Mouse (Mus musculus) yolk sac, embryonic 10.5 days (tissue): ENCODE data around the gene Hnrnph1.

Source experiments
- DNase-seq: peaks from one replicate; pipeline ENCODE4 v3.0.0-alpha.2; 2017; ENCODE audit warnings: low spot score

Gene Hnrnph1

DNA sequence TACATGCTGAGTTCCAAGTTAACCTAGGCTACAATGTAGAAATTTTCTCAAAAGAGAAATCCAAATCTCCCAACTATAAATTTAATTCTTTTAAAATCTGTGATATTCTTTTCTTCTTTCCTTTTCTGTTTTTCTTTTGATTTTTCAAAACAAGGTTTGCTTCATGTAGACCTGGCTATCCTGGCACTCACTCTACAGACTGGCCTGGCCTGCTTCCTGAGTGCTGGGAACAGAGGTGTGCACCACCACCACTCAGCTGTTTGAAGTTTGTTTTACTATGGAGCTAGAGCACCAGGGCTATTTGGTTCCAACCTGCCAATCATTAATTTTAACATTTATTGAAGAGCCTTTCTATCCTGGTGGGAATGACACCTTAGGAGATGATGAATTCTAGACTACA, 3.7 kb upstream of the Hnrnph1 start:
- no peak for DNase-seq

DNA sequence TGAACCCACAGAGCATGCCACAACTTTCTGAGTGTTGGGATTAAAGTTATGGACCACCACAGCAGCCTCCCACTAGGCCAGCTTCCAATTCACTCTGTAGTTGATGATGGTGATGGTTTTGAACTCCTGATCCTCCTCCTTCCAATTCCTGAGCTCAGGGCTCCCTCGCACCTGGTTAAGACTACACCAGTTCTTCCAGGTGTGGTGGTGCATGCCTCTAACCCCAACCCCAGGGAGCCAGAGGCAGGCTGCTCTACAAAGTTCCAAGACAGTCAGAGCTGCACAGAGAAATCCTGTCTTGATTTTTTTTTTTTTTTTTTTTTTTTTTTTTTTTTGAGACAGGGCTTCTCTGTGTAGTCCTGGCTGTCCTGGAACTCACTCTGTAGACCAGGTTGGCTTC, 3.2 kb upstream of the Hnrnph1 start:
- DNase-seq: no peak

DNA sequence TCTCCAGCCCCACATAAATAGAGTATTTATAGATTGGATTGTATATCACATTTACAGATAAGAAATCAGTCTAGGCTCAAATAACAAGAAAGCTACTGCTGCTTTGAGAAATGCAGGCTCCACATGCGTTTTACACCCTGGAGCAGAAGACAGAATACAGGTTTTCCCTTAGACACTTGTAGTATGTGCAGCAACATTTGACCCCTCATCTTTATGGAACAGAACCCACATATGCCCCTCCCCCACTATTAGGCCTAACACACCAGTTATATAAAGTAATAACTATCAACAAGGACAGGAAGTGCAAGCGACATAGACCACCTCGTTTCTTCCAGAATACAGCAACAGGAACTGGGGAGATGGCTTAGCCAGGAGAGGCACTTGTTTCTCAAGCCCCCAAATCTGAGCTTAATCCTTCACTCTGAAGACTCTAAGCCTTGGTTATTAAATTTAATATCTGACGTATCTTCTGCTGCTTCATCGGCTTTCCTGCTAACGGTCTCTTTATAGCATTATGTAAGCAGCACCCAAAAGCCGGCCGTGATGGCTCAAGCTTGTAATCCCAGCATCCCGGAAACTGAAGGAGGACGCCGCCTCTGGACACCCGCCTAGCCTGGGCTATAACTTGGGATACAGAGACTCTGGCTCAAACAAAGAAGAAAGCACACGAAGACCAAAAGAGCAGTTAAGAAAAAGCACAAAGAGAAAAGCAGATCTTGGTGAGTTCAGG, 2.3 kb upstream of the Hnrnph1 start:
- no peak for DNase-seq

DNA sequence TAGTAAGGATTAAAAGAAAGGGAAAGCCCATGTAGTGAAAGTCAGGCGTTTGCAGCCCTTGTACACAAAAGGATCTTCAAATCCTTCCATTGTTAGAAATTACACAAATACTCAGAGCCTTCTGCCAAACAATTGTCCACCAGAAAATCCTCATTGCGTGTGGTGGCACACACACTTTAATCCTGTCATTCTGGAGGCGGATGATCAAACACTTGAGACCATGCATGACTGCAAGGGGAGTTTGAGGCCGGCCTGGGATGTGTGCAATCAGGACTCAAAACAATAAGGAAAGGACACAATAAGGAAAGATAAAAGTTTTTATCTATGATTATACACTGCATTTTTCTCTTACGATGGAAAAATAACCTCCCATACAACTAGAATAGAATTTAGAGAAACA, 1.4 kb upstream of the Hnrnph1 start:
- DNase-seq: no peak

DNA sequence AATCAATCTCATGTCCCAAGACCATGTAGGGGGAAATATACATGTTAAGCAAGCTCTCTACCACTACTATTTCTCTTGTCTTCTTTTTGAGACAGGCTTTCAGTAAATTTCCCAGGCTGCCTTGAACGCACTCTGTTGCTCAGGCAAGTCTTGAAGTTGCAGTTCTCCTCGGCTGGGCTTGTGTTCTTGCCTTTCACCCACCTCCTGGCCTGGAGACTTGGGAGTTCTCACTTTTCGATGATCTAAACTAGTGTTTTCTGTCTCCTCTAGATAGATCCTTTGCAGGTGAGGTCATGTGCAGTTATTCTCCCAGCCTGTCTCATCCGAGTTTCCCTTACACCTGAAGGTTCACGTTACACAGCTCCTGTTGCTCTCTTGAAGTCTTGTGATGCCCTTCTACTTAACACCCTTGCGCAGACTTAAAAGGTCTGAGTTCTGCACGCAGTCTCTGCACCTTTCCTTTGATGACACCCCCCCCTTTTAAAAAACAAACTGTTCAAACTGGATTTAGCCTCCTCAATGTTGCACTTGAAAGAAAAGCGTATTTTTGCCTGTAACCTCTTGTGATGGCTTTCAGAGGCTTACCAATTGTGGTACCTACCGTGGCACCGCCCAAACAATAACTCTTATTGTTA, 517 bp upstream of the Hnrnph1 start:
- DNase-seq: no peak

DNA sequence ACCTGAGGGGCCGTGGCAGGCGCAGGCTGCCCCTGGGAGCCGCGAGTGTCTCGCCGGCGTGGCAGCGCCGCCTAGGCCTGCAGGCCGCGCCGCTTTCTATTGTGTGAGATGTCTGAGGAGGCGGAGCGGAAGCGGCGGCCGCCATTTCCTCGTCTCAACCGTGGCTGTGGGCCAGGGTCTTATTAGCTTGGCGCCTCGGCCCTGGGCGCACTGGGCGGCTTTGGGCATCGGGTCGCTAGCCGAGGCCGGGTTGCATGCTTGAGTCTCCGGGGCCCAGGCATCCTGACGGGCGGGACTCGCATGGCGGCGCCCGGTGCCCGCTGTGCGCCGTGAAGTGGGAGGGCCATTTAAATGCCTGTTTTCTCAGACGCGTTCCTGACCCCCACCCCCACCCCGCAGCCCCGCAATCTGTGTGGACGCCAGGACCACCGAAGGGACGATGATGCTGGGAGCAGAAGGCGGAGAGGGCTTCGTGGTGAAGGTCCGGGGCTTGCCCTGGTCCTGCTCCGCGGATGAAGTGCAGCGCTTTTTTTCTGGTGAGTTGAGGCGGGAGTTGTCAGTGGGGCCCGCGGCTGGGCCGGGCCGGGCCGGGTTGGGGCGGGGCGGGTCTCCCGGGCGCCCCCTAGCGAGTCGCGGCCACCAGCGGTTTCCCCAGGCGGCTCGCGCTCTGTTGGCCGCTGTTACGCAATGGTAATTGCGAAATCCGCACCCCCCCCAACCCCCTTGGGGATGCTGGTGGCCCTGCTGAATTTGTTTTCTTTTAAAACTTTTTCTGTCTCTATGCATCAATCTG, 1.3 kb downstream of the Hnrnph1 start:
- DNase-seq: peak; percentile 89

DNA sequence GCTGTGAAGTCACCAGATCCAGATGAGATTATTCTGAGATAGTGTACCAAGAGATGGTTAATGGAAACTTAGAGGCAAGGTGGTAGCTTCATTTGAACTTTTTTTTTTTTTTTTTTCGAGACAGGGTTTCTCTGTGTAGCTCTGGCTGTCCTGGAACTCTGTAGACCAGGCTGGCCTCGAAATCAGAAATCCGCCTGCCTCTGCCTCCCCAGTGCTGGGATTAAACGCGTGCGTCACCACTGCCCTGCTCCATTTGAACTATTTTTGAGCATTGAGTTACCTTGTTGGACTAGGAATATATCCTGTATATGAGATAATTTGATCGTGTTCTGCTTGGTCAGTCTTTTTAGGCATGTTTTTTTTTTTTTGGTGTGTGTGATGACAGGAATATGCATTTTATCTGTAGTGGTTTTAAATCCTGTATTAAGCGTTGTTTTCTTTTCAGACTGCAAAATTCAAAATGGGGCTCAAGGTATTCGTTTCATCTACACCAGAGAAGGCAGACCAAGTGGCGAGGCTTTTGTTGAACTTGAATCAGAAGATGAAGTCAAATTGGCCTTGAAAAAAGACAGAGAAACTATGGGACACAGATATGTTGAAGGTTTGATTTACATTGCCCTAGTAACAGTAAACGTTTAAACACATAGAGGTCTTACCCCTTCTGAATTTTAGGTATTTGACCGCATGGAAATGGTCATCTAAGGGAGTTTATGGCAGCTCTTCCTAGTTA, 2.4 kb downstream of the Hnrnph1 start:
- no peak for DNase-seq

DNA sequence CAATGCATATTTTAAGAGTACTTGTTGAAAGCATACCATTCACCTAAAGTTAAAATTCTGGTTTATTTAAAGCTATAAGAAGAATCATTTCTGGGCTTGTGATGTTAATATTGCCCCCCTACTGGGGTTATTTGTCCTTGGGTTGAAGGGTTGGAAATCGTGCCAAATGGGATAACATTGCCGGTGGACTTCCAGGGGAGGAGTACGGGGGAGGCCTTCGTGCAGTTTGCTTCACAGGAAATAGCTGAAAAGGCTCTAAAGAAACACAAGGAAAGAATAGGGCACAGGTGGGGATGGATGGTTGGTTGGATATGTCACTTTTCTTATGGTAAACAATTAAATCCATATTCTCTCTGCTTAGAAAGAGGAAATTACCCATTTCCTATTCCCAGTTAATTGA, 4.5 kb downstream of the Hnrnph1 start:
- DNase-seq: no peak

DNA sequence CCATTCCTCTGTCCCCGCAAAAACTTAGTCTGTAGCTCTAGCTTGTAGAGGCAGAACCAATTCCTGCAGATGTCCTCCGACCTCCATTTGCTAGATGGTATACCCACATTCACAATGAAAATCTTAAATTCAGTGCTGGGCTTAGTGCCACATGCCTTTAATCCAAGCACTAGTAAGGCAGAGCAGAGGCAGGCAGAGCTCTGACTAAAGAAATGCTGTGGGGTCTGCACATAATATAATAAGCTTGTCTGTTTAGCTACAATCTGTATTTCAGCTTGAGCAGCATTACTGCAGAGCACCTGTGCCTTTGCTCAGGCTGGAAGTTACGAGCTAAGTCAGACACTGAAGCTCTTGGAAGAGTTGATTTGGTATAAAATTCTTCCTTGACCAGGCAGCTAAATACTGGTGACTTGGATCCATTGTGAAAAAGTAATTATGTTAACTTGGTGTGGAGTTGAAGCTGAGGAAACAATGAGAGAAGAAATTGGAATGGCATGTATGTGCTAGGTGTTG, 10.4 kb downstream of the Hnrnph1 start:
- DNase-seq: no peak

DNA sequence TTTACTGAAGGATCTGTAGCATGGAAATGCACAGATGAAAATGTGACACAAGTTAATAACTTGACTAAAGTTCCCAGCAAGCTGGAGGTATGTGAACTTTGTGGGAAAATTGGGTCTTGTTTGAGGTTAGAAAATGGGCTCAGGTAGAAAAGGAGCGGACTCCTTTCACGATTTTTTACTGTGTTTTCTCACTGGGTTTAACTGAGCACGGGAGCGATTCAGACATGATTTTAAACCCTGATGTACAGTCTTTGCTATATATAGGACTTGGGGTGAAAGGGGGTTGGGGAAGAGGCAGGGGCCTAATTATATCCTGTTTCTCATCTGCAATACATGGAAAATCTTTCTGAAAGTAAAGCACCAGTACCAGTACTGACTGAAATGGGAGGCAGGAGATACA, 10.9 kb downstream of the Hnrnph1 start:
- no peak for DNase-seq

DNA sequence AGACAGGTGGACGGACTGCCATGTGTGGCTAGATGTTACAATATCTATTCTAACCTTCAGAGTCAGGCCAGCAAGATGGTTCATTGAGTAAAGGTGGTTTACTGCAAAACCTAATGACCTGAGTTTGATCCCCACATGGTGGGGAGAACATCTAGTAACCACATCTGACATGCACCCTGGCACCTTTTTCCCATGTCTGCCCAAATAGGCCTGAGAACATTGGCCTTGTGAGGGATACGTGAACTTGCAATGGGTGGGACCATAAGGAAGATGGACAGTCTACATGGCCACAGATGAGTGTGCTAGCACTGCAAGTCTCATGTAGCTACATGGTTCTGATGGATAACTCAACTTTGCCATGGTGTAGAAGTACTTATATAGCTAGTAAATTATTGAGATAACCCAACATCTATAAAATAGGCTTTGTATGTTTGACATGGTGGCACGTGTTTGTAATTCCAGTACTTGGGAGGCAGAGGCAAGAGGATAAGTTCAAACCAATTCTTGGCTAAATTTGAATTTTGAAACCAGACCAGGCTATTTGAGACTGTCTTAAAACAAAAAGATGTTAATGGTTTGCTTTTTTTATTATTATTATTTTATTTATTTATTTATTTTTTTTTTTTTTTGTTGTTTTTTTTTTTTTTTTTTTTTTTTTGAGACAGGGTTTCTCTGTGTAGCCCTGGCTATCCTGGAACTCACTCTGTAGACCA, 11.6 kb downstream of the Hnrnph1 start:
- DNase-seq: no peak

DNA sequence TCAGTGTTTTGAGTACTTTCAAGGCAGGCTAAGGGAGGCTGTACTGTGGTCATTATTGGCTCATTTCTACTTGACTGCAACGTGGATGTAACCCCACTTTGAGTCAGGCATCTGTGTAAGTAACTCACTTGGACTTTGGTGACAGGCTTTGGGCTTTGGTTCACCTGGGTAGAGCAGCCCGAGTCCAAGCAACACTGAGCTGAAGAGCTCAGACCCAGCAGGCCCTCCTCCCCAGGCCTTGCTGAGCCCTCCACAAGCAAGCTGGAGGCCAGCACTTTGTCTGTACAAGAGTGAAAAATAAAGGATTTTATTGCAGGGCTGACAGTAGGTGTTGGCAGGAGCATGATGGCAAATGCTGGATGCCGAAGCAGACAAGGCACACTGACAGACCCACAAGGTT, 12.2 kb downstream of the Hnrnph1 start:
- no peak for DNase-seq

DNA sequence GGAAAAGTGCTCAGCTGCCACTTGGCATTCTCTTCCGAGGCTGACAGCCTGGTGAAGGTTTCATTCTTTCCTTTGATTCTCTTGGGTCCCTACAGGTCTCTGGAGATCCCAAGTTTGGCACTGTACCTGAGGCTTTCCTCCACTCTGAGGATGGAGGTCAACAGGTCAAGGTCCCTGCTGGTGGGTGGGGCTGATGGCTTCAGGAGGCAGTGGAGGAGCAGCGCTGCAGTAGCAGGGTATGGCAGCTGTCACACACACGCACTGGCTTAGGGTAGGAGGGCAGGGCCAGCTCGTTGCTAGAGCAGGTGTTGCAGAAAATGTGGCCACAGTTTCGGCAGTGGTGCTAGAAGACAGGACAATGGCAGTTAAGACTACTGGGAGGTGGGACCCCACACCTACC, 12.8 kb downstream of the Hnrnph1 start:
- no peak for DNase-seq

DNA sequence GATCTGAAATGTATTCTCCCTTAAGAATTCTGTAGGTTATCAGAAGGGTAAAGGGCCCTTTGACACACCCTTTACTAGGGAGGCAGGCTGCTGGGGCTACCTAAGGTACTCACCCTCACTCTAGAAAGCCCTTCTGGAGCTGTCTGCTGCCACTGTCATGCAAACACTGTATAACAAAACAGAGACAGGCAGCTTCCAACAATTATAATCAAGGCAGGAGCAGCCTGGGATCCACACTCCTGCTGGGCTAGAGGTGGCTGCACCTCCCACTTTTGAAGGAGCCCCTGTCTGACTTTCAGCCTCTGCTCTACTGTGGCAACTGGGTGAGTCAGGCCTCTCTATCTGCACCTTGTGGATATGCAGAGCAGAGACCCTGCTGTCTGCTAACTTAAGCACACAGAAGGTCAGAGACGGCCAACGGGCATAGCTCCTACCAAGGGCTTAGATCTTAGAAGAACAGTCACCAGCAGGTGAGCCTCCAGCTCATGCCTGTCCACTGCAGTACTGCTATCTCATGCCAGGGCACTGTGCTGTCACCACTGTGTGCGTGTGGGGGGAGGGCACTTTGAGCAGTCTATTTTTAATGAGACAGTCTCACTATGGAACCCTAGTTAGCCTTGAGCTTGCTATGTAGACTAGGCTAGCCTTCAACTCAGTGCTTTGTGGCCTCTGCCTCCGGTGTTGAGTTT, 14.6 kb downstream of the Hnrnph1 start:
- DNase-seq: no peak

DNA sequence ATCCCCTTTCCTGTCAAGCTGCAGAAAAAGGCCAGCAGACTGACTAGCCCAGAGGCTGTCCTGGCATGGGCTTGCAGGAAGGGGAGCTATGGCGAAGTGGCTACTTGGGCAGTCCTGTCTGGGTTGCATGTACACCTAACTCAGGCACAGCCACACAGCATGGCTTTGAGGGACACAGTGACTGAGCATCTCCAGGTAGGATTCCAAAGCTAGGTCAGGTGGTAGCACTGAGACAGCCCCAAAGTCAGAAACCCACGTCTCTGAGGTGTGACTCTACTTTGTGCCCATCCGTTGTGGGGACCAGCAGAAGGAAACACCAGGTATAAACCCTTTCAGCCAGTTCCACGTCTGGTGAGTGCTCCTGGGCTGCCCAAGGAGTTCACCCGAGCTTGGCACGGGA, 16.5 kb downstream of the Hnrnph1 start:
- no peak for DNase-seq

DNA sequence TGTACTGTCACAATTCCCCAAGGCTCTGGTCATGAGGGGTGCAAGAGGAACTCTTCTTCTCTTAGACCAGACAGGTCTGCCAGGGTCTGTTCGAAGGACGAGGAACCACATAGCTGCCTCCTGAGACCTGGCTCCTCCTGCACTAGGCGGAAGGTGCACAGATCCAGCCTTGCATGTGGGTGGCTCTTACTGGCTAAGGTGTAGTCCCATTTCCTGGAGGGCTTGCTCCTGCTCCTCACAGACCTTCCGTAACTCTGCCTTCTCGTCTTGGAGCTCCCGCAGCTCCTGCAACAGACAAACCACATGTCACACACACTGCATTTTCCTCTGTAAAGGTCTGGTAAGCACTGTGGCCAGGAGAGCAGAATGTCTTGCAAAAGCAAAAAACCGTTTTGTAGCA, 17.9 kb downstream of the Hnrnph1 start:
- DNase-seq: no peak

DNA sequence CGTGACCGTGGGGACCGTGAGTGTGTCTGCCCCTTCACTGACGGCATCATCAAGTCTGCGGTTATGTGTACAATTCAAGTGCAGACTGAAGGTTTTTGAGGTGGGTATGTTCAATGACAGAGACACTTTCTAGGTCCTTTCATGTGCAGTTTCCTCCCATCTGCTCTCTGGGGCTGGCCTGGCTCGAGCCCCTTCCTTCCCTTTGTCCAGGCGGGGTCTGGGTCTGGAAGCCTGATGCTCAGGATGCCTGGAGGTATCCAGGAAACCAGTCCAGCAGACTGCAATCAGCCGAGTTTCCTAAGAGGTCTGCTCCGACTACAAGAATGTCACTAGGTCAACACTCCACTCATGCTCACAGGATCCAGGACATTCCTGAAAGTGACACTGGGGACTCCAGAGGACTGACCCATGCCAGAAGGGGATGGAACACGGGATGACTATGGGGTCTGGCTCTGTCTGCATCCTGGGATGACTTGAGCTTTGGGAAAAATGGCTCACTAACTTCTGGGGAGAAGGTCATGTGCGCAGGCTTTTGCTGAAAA, 20.0 kb downstream of the Hnrnph1 start:
- no peak for DNase-seq

DNA sequence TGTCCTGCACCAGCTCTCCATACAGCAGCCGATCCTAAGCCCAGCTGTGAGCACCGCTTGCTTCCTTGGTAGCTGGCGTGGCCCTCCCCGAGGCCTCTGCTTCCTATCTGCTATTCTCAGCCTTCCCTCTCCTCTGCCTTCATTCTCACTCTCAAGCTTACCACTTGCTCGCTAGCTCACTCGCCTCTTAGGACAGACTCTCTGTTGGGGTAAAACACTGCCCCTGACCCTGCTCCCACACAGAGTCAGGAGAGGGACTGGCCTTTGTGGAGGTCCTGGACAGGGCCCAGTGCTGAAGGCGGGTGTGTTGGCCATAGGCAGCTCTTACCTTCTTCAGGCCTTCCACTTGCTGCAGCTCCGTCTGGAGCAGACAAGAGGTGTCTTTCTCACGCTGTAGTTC, 20.5 kb downstream of the Hnrnph1 start:
- DNase-seq: no peak

DNA sequence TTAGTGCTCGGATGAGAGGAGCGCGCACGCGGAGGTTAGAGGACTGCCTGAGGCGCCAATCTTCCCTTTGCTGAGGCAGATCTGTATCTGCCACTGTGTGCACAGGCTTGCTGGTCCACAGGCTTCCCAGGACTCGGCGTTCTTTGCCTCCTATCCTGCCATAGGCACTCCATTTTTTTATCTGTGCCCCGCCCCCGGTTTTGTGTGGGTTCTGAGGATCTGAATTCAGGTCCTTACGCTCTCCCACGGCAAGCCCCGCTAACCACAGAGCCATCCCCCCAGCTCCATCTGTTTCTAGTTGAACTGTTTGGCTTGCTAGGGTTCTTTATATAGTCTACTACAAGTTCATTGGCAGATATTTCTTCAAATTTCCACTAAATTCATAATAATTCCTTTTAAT, 22.0 kb downstream of the Hnrnph1 start:
- no peak for DNase-seq

DNA sequence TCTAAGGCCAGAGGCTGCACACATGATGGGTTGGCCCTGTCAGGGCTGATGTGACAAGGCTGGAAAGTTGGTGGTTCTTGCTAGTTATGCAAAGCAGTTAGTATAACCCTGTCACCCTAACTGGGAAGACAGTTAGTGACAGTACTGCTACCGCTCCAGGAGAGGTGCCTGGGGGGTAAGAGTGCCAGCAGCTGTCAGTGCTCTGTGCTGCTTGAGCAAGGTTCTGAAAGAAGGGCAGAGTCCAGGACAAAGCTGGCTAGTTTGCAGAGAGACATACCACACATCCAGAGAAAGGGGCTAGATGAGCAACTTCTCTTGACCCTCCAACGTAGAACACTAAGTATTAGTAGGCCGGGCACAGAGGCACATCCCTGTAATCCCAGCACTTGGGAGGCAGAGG, 25.7 kb downstream of the Hnrnph1 start:
- no peak for DNase-seq
